Mouse (Mus musculus): Measurements from ENCODE around the gene Gse1. TPM values are rescaled to one million over a fixed set of nuclear protein-coding genes. Genes with fewer than 3 reads are reported as not detected.

The Gse1 gene
- total RNA-seq, 2 experiments from 2014 or later = 105 to 134 TPM

- no peak for ATAC-seq (replicated peaks; ENCODE audit: low FRiP score, poor library complexity, severe bottlenecking)
Measured at GRCm38 (mm10) chr8:120495461-120495860, 267.2 kb downstream of the Gse1 start.

DNA sequence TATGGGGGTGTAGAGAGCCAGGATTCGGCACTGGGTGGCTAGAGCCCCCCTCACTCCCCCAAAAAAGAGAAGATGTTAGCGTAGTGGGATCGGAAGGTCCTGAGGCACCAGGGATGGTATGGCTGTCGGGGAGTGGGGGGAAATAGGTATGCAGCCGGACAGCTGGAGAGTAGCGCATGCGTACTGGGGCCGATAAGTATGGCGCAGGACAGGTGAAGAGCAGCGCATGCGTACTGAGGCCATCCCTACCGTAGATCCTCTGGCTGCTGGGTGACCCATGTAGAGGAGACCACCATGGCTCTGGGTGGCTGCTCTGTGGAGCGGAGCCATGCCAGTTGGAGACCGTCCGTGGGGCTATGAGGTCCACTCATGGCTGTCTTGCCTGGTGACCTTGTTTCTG lies 268.2 kb downstream of the Gse1 start:
- no peak for ATAC-seq (replicated peaks; ENCODE audit: low FRiP score, poor library complexity, severe bottlenecking)

- no peak for ATAC-seq (replicated peaks; ENCODE audit: low FRiP score, poor library complexity, severe bottlenecking)
Measured at GRCm38 (mm10) chr8:120497503-120497946, 269.3 kb downstream of the Gse1 start.

- ATAC-seq (replicated peaks; ENCODE audit: low FRiP score, poor library complexity, severe bottlenecking) = peak; percentile 82
Measured at GRCm38 (mm10) chr8:120498349-120498831, 270.1 kb downstream of the Gse1 start.

DNA sequence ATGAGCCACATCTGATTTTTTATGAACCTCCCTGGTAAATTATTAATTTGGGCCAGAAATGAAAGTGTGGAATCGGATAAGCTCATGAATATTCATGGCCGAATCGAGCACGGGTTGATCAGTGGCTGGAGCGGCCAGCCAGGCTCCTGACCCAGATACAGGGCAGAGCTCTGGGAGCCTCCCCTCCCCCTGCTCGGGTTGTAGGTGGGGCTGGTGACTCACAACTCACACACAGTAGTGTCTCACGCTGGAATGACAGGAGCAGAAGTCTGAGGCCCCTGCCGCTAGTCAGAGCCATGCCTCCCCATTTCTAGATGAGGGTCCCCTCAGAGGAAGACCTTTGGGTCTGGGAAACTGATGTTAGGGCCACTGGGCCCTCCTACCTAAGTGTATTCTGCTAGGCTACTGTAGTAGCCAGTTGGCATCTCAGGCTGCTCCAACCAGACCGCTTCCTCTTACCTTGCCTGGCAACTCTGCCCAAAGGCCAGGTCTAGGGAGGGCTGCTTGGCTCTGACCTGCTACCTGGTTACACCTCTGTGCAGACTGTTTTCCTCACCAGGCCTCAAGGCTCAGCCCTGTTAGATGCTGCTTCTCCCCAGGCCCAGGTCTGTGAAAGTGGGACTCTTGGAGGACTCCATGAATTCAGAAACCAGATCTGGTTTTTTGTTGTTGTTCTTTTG lies 270.8 kb downstream of the Gse1 start:
- peak; percentile 45; the same call in 1 of the 2 replicates for ATAC-seq (replicated peaks; ENCODE audit: low FRiP score, poor library complexity, severe bottlenecking)

DNA sequence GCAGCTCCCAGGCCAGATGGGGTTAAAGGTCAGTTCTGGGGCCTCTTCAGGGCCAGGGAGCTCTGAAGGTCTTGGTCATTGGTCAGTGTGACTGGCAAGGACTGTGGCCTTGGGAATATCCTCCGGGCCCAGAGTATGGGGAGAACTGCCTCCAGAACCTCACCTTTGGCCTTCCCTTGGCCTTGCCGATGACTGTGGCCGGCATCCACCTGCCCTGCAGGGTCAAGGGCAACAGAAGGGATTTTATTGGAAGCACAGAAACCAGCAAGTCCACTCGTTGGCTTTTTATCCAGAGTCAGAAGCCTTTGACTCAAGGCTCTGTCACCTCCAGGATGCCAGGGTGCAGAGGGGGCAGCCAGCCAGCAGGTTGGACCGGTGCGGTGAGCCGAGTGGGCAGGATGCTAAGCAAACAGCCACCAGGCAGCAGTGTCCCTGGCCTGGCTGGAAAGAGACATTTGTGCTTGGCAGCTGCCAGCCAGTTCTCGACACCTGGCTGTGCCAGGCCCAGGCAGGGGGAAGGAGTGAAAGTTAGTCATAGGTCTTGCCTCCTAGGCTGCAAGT lies 272.5 kb downstream of the Gse1 start:
- ATAC-seq (replicated peaks; ENCODE audit: low FRiP score, poor library complexity, severe bottlenecking) = no peak

DNA sequence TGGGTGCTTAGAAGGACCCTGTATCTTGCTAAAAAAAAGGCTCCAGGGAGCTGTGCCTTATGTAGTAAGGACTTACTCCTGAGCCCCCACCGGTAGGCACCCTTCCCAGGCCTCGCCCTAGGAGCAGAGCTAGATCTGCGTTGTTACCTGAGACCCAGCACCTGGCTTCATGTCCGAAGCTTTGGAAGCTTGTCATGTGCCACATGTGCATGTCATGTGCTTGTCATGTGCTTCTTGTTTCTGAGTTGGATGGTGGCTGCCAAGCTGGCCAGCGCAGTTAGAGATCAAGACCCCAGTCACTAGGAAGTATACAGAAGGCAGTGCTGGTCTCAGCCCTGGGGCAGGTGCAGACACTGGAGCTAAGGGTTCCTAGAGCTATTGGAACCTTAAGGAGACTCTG lies 273.2 kb downstream of the Gse1 start:
- ATAC-seq (replicated peaks; ENCODE audit: low FRiP score, poor library complexity, severe bottlenecking) = no peak

DNA sequence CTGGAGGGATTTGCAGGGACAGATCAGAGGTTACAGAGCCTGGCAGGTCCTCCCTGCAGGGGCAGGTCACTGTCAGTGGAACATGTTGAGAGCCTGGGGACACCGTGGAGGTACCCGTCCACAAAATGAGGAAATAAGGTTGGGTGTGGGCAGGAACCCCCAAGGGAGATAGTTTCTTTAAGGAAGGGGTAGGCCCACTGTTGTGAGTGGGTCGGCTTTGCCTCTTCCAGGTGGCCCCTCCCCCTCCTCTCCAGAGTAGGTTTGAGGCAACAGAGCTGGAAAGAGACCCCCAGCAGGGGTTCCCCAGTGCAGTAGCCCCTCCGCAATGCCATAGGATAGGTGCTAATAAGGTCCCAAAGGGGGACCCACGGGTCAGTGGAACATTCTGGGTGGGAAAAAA lies 274.2 kb downstream of the Gse1 start:
- no peak for ATAC-seq (replicated peaks; ENCODE audit: low FRiP score, poor library complexity, severe bottlenecking)

- no peak for ATAC-seq (replicated peaks; ENCODE audit: low FRiP score, poor library complexity, severe bottlenecking)
Measured at GRCm38 (mm10) chr8:120504251-120505081, 276.2 kb downstream of the Gse1 start.

DNA sequence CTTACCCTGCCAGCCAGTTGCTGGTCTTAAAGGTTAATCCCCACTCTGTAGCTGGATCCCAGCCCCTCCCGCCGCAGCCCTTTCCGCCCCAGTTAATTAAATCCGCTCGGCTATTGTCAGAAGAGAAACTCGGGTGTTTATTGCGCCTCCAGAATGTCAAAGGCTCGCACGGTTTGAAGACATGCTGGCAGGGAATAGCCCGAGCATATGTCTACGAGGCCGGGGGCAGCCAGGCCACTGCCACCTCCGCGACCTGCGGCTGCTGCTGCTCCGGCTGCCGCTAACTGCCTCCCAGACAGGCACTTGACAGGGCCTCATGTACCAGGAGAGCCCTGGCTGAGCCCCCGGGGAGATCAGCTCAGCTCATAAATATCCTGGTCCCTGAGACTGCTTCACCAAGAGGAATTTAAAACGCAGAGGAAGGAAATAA lies 276.8 kb downstream of the Gse1 start:
- no peak for ATAC-seq (replicated peaks; ENCODE audit: low FRiP score, poor library complexity, severe bottlenecking)

- ATAC-seq (replicated peaks; ENCODE audit: low FRiP score, poor library complexity, severe bottlenecking) = no peak
Measured at GRCm38 (mm10) chr8:120505619-120506310, 277.5 kb downstream of the Gse1 start.

- ATAC-seq (replicated peaks; ENCODE audit: low FRiP score, poor library complexity, severe bottlenecking) = no peak
Measured at GRCm38 (mm10) chr8:120506562-120506961, 278.3 kb downstream of the Gse1 start.

- ATAC-seq (replicated peaks; ENCODE audit: low FRiP score, poor library complexity, severe bottlenecking) = no peak
Measured at GRCm38 (mm10) chr8:120507290-120507689, 279.0 kb downstream of the Gse1 start.

GRCm38 (mm10) chr8:120509136-120510034 lies 281.1 kb downstream of the Gse1 start:
- peak; percentile 64 for ATAC-seq (replicated peaks; ENCODE audit: low FRiP score, poor library complexity, severe bottlenecking)

- ATAC-seq (replicated peaks; ENCODE audit: low FRiP score, poor library complexity, severe bottlenecking) = no peak
Measured at GRCm38 (mm10) chr8:120510035-120510416, 281.8 kb downstream of the Gse1 start.

- no peak for ATAC-seq (replicated peaks; ENCODE audit: low FRiP score, poor library complexity, severe bottlenecking)
Measured at GRCm38 (mm10) chr8:120510863-120511457, 282.7 kb downstream of the Gse1 start.

DNA sequence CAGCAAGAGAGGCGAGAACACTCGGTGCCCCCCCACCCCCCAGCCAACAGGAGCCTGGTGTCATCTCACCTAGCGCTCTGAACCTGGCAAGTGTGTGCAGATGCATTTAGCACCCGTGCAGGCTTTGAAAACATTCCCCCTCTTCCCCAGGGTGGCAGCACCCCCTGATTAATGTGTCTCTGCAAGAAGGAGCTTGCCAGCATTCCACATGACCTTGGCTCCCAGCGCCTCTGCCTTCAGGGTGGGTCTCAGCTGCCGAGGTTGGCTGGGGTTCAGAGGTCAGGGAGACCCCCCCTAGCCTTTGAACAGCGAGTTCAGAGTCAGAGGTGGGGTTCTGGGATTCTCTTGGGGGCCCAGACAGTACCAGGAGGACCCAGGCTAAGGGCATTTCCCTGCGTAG lies 283.5 kb downstream of the Gse1 start:
- no peak for ATAC-seq (replicated peaks; ENCODE audit: low FRiP score, poor library complexity, severe bottlenecking)

DNA sequence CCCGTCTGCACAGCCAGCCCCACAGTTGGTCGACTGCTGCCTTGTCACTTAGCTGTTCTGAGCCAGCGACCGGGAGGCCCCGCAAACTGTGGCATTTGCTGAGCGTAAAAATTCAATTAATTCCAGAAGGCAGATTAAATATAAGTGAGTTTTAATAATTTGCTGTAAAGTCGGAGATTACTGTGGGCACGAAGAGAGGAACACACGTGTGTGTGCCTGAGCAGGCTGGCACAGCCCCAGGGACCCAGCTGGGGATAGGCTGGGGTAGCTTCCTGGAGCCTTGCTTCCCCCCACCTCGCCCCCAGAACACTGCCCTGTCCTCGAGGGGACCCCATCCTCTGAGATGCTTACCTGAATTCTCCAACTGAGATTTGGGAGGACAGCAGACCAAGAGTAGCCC lies 284.1 kb downstream of the Gse1 start:
- ATAC-seq (replicated peaks; ENCODE audit: low FRiP score, poor library complexity, severe bottlenecking) = no peak

DNA sequence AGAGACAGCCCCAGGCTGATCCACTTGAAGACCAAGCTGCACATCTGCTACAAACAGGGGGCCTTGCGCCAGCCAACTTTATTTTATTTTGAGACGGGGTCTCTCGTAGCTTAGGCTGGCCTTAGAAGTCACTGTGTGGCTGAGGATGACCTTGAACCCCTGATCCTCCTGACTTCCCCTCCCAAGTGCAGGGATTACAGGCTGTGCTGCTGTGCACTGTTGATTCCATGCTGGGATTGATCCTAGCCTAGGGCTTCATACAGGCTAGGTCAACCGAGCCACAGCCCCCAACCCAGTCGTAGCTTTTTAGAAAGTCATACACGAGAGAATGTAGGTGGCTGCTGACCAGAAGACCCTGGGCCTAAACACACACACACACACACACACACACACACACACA lies 284.9 kb downstream of the Gse1 start:
- no peak for ATAC-seq (replicated peaks; ENCODE audit: low FRiP score, poor library complexity, severe bottlenecking)

All from erythroid progenitor cell, adult 5-6 weeks (primary cell).